Mouse (Mus musculus): ENCODE results near the gene Alkbh6.

DNA sequence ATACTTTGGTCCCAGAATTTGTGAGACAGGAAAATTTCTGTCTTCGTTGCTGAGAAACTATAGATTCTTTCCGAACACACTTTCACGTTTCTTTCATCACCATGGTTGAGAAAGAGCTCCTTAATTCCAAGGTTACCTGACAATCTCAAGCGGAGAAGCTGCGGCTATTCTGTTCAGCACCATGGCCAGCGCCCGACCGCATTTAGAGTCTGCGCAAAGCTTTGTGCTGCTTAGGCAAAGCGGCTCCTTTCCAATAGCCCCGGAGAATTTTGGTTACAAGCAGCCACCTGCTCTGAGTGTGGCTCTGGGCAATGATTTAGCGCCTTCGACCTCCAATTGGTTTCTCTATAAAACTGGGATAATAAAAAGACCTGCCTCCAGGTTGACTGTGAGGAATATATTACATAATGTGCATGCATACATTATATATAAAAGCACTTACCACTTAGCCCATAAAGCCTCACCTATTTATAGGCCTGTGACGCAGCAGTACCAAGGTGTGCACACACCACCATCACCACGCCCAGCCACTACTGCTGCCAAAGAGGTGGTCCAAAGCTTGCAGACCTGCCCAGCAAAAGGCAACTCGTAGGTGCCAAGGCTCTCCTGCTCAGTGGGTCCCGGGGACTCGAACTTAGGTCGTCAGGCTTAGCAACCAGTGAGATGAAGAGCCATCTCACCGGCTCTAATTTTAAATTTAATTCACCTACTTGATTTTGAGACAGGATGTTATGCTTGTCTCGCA is 38.3 kb downstream of the Alkbh6 start:
- no peak for TF ChIP-seq CTCF (IDR thresholded peaks at IDR 0.05)
- TF ChIP-seq EP300 (IDR thresholded peaks at IDR 0.05; ENCODE audit: insufficient read depth, low read depth, low read length), result no peak
- no peak for TF ChIP-seq POLR2A (IDR thresholded peaks at IDR 0.05; ENCODE audit: insufficient read depth, low read depth, low read length)
